ENCODE assay signal across 15 mouse cellular contexts in genomic region chr6:40023592-40024335, GRCm38 (mm10).
DNase-seq lines count a peak whose midpoint lies in the region; ATAC-seq lines count a peak whose summit lies in the region.
"Had no signal": no experiment of that assay in that cellular context is flagged by ENCODE, and none has a peak within 500 bp of the region (broad histone marks: within the 10 kb centered on the region; RNA-seq: fewer than 3 reads in every experiment).

No protein-coding gene starts in this region.

- DNase-seq in cerebellum, adult 9-11 months, result peak; percentile 29
- no peak for DNase-seq in cerebellum, adult 11 months
- DNase-seq in brain, adult 2 months (ENCODE audit: low read depth, low spot score), result peak; percentile 94
- peak; percentile 29 for DNase-seq in left cerebral cortex, postnatal 4 days
- DNase-seq in urinary bladder, postnatal 25 days (ENCODE audit: low spot score), result no peak
- no peak for DNase-seq in ovary, postnatal 10 days (ENCODE audit: low spot score)
- DNase-seq in thymus, postnatal 0 days (ENCODE audit: low spot score), result no peak
- DNase-seq: adrenal gland, adult 2 months; kidney, adult 2 months; lung, embryonic 14.5 days; spleen, adult 18-20 months; thymus, postnatal 4 days had no signal

- intact Hi-C loops in left cerebral cortex, postnatal 4 days (cut with DNase I), result no loop called here

- H3K36me3 ChIP-seq in hindbrain, embryonic 15.5 days, result no peaks in the 10 kb centered on the region
- H3K36me3 ChIP-seq: heart, embryonic 13.5 days; limb, embryonic 12.5 days had no signal

- H3K4me1 ChIP-seq in hindbrain, embryonic 15.5 days (replicated peaks), result peaks cover 20% of the 10 kb centered on the region
- H3K4me1 ChIP-seq: heart, embryonic 13.5 days; limb, embryonic 12.5 days had no signal

- ATAC-seq in hindbrain, embryonic 15.5 days (ENCODE audit: low FRiP score, low read depth), result peak; percentile 77

- H3K9me3 ChIP-seq in hindbrain, embryonic 15.5 days, result no peaks in the 10 kb centered on the region
- H3K9me3 ChIP-seq: heart, embryonic 13.5 days; limb, embryonic 12.5 days had no signal

- no peak overlapping the region for H3K9ac ChIP-seq in hindbrain, embryonic 15.5 days
- H3K9ac ChIP-seq: heart, embryonic 13.5 days; limb, embryonic 12.5 days; lung, embryonic 14.5 days had no signal

- H3K27ac ChIP-seq in hindbrain, embryonic 15.5 days (replicated peaks), result peak overlapping the region; percentile 54
- H3K27ac ChIP-seq: heart, embryonic 13.5 days; limb, embryonic 12.5 days had no signal

- no peaks in the 10 kb centered on the region for H3K27me3 ChIP-seq in hindbrain, embryonic 15.5 days
- H3K27me3 ChIP-seq: heart, embryonic 13.5 days had no signal

- no peak overlapping the region for H3K4me2 ChIP-seq in hindbrain, embryonic 15.5 days
- H3K4me2 ChIP-seq: heart, embryonic 13.5 days; limb, embryonic 12.5 days; lung, embryonic 14.5 days had no signal

- no peak overlapping the region for H3K4me3 ChIP-seq in hindbrain, embryonic 15.5 days
- H3K4me3 ChIP-seq: heart, embryonic 13.5 days; limb, embryonic 12.5 days had no signal

- 48% methylated on average over 4 of the region's 4 CpGs for WGBS in hindbrain, embryonic 15.5 days

Comparison
In these comparisons a context has a peak if more than half of its experiments do, and no peak if none do; other contexts are left out.
1. DNase-seq: peak in cerebellum, adult 9-11 months (single experiment), brain, adult 2 months (single experiment) and left cerebral cortex, postnatal 4 days (single experiment); none in cerebellum, adult 11 months (single experiment), urinary bladder, postnatal 25 days (single experiment), ovary, postnatal 10 days (single experiment) and thymus, postnatal 0 days (single experiment).